Mouse (Mus musculus) left cerebral cortex, postnatal 4 days (tissue): ENCODE data around the gene Tmem265. TPM values are rescaled to one million over a fixed set of nuclear protein-coding genes. Genes with fewer than 3 reads are reported as not detected.

Experiments
- total RNA-seq, 2 experiments: library from RNA; stranded (reverse); gene quantifications; 2 replicates each; pipeline ENCODE4 v1.2.3; 2021

Tmem265 gene
- total RNA-seq, 2 experiments from 2014 or later, result 6.9 to 9.3 TPM

Other genes with a start within 250 kb of the Tmem265 start
- 10 to 100 TPM; 20.3 to 22.0 TPM for gene Zfp768, start 215.8 kb upstream of the Tmem265 start, total RNA-seq
- 1 to 10 TPM; 7.9 to 8.9 TPM for gene Zfp747, start 185.3 kb upstream of the Tmem265 start, total RNA-seq
- 1 to 10 TPM; 2.8 to 3.0 TPM for gene 9130019O22Rik, start 174.2 kb upstream of the Tmem265 start, total RNA-seq
- gene E430018J23Rik, start 167.8 kb upstream of the Tmem265 start, total RNA-seq, result 1 to 10 TPM; 4.6 to 7.6 TPM
- gene Zfp764, start 154.6 kb upstream of the Tmem265 start, total RNA-seq, result 1 to 10 TPM; 4.3 to 4.4 TPM
- gene Zfp688, start 139.3 kb upstream of the Tmem265 start, total RNA-seq, result 10 to 100 TPM; 11.3 to 12.6 TPM
- gene Zfp689, start 112.2 kb upstream of the Tmem265 start, total RNA-seq, result 1 to 10 TPM; 9.5 to 9.7 TPM
- 10 to 100 TPM; 35.4 to 35.6 TPM for gene Prr14, start 101.8 kb upstream of the Tmem265 start, total RNA-seq
- 10 to 100 TPM; 70.8 to 71.2 TPM for gene Fbrs, start 82.2 kb upstream of the Tmem265 start, total RNA-seq
- 100 to 1,000 TPM; 113 to 128 TPM for gene Srcap, start 49.4 kb upstream of the Tmem265 start, total RNA-seq
- 10 to 100 TPM; 14.5 to 14.6 TPM for gene Gm42715, start 41.8 kb upstream of the Tmem265 start, total RNA-seq
- gene Phkg2, start 11.9 kb downstream of the Tmem265 start, total RNA-seq, result 10 to 100 TPM; 69.5 to 70.1 TPM
- gene Ccdc189, start 27.2 kb downstream of the Tmem265 start, total RNA-seq, result 1 to 10 TPM; 7.0 to 7.8 TPM
- gene Rnf40, start 27.4 kb downstream of the Tmem265 start, total RNA-seq, result 10 to 100 TPM; 75.1 to 82.6 TPM
- 10 to 100 TPM; 31.5 to 33.4 TPM for gene Zfp629, start 54.4 kb downstream of the Tmem265 start, total RNA-seq
- 10 to 100 TPM; 87.2 to 94.3 TPM for gene Bcl7c, start 147.5 kb downstream of the Tmem265 start, total RNA-seq
- gene Ctf1, start 151.3 kb downstream of the Tmem265 start, total RNA-seq, result 1 to 10 TPM; 5.3 to 6.5 TPM
- not detected for gene Ctf2, start 170.8 kb downstream of the Tmem265 start, total RNA-seq
- 100 to 1,000 TPM; 143 to 148 TPM for gene Fbxl19, start 183.2 kb downstream of the Tmem265 start, total RNA-seq
- 10 to 100 TPM; 14.2 to 15.1 TPM for gene Orai3, start 208.4 kb downstream of the Tmem265 start, total RNA-seq
- 10 to 100 TPM; 46.2 to 47.4 TPM for gene Setd1a, start 215.3 kb downstream of the Tmem265 start, total RNA-seq
- gene Gm49388, start 224.2 kb downstream of the Tmem265 start, total RNA-seq, result 1 to 10 TPM; 2.2 to 3.1 TPM
- 1 to 10 TPM; 3.3 to 5.8 TPM for gene Hsd3b7, start 239.2 kb downstream of the Tmem265 start, total RNA-seq